Mouse (Mus musculus) skeletal muscle tissue, adult 2 months (tissue): ENCODE measurements at regions not wholly inside any gene's neighbourhood (a gene's known extent, or its start where the extent isn't known, plus 50 kb on each side); places are given as distances from the start of the nearest gene placed in this dataset.
A peak's percentile ranks its signal among the peaks of the same experiment; 100 is the strongest.

Experiments used
- DNase-seq: peaks from one replicate; pipeline ENCODE4 v3.0.0-alpha.2; 2012; ENCODE audit warnings: low read depth, low spot score

- peak; percentile 64 for DNase-seq
Measured at GRCm38 (mm10) chrX:11795010-11795409, 365.1 kb downstream of the Bcor start.

DNA sequence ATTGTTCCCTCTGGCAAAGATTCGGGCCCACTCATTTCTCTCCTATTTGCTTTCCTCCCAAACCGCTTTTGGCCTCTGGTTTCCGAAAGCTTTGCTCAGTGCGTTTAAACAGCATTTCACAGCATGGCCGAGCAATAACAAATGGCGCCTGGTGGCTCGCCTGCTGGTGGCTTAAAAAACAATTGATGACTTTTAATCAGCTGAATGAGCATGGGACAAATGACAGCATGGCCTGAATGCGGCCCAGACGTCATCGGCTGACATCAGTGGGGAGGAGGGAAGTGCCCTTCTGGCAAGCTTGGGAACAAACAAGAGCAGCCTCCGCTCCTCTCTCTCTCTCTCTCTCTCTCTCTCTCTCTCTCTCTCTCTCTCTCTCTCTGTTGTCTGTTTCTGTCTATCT lies 362.3 kb downstream of the Bcor start:
- peak; percentile 38 for DNase-seq

DNA sequence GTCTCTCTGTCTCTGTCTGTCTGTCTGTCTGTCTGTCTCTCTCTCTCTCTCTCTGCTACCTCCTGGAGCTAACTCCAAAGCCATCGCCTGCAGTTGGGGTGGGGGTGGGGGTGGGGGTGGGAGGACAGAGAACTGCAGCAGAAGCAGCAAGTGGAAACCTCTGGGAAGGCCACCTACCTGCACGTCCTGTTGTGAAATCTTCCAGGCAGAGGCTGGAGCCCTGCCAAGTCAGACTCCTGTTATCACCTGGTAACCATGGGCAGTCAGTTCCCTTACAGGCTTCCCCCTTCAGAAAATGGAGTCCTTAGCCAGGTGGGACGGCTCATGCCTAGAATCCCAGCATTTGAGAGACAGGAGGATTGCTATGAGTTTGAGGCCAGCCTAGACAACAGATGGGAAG lies 361.8 kb downstream of the Bcor start:
- no peak for DNase-seq

DNA sequence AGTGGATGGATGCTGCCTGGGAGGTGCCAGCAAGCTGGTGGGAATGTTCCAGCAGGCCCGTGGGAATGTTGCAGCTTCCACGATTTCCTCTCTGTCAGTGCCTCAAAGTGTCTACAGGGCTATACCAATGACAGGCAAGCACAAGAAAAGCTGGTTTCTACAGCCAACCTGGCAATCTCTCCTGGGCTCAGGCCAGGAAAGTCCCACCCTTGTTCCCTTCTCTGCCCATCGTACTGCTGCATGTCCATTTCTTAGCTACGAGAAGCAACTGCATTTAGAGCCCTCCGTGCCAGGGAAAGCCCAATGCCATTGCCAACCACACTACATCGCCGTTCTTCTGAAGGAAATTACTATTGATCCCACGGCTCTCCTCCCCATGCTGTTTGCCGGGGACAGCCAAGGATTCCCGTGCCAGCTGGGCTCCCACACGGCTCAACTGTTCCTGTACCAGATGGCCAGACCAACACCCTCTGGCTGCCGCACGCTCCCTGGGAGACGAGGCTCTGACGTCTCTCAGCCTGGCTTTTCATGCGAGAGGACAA lies 359.7 kb downstream of the Bcor start:
- DNase-seq = no peak

GRCm38 (mm10) chrX:11801208-11801607 lies 358.9 kb downstream of the Bcor start:
- DNase-seq = no peak

DNA sequence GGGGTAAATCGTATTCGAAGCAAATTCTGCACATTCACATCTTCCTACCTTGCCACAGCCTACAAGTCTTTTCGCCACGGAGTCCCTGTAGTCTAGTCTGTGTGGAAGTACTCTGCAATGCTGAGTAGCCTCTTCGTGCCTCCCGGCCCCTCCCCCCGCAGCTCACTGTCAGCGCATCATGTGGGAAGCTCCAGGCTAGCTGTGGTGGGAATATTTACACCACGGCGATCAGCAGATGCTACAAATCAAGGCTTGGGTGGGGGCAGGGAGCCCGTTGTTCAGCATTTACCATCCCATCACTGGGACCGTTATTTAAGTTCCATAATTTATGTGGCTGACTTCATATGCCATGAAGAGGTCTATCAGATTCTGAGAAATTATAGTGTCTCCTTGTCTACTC lies 358.5 kb downstream of the Bcor start:
- no peak for DNase-seq

DNA sequence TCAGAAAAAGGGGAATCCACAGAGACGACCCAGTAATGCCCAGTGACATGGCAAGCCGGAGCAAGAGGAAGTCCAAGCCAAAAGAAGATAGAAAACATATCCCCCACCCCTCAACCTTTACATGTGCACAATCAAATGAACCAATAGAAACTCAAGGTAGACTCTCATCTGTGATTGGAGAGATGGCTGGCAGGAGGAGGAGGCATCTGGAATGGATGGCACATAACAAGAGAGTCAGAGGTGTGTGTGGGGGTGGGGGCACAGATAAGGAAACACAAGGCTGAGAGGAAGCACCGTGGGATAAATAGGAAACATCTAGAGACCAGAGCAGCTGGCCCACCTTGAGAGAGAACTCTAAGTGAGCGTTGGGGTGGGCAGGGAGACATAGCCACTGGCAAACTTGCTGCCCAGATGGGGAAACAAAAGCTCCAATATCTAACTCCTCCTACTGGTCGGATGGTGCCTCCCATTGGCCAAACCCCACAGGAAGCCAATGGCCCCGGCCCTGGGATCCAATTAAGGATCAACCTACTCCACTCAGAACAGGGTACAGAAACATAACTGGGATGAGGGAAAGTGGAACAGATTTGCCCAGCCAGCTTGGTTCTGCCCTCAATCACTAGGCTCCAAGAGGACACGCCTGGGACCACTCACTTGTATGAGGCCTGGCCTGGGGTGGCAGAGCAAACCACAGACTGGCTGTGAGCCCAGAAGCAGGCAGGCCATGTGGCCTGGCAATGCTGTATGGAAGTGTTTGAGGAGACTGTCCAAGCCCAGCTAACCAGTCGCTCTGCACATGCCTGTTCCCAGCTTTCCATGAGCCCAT lies 357.9 kb downstream of the Bcor start:
- no peak for DNase-seq

DNA sequence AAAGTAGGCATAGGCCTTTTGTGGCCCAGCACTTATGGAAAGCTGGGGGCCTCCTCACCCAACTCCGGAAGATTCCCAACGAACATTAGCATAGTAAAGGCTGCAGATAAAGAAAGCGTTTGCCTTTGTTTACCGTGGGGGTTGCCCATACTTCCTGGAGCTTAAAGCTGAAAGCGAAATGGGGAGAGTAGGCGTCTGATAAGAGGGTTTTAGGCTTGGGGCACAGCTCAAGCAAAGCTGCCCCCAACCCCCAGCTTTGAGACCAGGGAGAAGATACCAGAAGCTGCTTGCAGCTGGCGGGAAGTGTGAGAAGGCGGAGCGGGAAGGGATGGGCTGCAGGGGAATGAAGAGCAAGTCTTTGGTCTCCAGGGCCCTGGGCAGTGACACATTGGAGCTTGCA lies 356.9 kb downstream of the Bcor start:
- DNase-seq = no peak

DNA sequence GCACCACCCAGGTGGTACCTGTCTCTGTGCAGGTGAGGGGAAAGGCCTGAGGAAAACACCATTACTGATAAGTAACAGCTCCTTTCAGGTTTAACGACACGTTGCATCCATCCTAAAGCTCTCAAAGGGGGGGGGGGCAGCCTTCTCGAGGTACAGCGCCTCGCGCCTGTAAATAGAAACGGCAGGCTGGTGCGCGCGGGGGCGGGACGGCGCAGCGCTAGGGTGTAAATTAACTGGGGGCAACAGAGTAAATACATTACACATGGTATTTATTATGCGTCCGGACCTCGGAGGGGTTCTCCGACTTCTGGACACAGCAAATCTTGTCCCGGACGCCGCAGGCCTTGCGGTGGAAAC lies 353.3 kb downstream of the Bcor start:
- no peak for DNase-seq

DNA sequence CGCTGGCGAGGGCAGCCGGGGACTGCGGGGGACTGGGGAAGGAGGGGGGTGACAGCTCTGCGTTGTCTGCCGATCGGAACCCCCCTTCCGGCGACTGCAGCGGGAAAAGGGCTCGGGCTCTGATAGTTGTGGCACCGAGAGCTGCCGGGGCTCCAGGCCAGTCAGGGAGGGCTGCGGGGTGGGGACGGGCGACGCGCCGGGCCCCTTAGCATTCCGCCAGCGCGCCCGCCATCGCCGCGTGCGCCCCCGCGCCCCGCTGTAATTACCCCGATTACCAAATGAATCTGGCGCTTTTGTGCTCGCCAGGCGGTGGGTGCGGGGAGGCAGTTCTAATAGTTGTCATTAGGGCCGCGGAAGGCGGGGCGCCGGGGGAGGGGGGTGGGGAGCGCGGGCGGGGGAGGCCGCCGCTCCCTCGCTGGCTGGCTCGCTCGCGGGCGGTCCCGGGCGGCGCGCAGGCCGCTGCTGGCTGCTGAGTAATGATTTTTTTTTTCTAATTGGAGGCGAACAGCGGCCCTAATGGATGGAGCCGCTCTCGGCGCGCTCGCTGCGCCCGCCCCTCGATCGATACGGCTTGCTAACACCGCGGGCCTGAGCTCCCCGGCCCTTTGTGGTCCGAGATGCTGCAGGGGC lies 352.8 kb downstream of the Bcor start:
- no peak for DNase-seq

- no peak for DNase-seq
Measured at GRCm38 (mm10) chrX:11807883-11808262, 352.3 kb downstream of the Bcor start.

GRCm38 (mm10) chrX:11808911-11809310 lies 351.2 kb downstream of the Bcor start:
- peak; percentile 48 for DNase-seq

- no peak for DNase-seq
Measured at GRCm38 (mm10) chrX:11814861-11815260, 345.3 kb downstream of the Bcor start.

DNA sequence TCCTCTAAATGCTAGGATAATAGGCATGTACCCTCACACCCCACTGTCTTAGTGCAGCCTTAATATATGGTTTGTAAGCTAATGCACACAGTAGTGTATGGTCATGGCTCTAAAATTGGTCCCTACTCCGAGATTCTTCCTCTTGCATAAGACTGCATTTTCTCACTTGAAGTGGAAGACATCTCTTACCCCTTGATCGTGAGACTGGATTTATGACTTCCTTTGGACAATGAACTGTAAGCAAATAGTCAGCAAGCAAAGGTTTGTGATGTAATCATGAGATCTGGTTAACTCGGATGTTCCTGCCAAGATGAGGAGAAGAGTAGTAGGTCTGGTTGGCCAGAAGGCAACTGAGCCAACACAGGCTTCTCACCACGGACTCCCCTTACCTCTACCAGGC lies 344.3 kb downstream of the Bcor start:
- no peak for DNase-seq

DNA sequence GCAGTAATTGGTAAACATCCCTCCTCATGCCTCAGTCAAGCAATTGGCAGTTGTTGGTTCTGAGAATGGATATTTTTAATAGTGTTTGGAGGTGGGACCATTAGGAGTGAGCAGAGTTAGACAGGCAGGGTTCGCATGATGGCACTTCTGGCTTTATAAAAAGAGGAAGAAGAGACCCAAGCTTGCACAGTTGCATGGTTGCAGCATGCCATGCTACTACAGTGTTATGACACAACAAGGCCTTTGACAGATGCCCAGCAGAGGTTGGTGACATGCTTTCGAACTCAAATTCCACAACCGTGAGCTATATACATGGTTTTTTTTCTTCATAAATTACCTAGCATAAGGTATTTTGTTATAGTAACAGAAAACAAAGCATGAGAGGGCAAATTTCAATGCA lies 341.5 kb downstream of the Bcor start:
- no peak for DNase-seq

DNA sequence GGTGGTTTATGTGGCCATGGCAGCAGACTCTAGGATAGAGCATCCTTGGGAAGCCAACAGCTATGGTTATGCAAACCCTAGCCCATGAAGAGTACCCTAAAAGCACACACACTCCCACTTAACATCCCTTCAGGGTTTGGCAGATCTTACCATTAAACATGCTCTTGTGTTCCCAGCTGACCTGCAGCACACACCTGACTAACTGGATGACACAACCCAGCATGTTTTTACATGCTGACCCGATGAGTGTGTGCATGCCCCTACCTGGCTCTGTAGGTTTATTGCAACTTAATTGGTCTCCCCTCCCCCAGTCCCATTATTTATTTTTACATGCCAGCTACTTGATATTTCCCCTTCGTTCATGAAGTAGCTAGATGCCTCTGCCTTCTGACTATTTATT lies 339.0 kb downstream of the Bcor start:
- no peak for DNase-seq

- DNase-seq = no peak
Measured at GRCm38 (mm10) chrX:11821880-11822768, 338.0 kb downstream of the Bcor start.

- DNase-seq = no peak
Measured at GRCm38 (mm10) chrX:11825948-11826347, 334.2 kb downstream of the Bcor start.

- no peak for DNase-seq
Measured at GRCm38 (mm10) chrX:11826737-11827408, 333.3 kb downstream of the Bcor start.

DNA sequence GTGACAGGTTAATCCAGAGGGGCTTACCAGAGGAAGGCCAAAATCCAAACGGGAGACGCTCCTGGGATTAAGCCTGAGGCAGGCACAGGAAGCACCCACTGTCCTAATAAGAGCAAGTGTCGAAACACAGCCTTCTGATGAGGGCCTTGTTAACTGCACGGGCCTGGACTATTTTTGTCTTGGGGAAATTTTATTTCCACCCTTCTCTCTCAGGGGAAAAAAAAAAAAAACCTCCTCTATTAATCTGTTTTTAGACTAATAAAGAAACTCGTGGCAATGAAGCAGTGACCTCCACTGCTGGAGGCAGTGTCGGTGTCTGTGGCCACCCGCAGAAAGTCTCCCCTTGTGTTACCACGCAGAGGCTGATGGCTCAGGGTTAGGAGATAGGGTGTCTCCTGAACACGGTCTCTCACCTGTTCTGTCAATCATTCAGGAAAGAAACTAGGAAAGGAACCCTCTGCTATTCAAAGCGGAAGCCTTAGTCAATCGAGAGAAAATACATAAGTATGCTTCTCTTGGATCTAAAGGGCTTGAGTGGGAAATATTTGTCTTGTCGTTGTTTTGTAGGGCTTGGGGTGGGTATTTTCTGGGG lies 330.6 kb downstream of the Bcor start:
- DNase-seq = peak; percentile 40

DNA sequence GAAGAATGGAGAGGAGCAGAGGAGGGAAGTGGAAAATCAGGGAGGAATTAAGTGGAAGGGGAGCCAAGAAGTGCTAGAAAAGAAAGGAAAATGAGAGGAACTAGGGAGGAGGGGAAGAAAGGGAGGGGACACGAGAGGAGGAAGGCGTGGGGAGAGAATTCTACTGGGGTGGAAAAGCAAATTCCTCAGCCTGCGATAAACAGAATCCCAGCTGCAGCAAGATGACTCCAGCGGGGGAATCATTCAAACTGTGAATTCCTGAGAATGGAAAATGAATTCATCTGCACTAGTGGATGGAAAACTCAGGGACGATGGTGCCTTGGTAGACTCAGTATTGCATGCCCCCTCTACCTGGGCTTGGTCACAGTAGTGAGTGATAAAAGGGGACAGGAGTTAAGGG lies 322.6 kb downstream of the Bcor start:
- no peak for DNase-seq
